Mouse (Mus musculus): ENCODE results near the gene Muc13.

Gene Muc13

DNA sequence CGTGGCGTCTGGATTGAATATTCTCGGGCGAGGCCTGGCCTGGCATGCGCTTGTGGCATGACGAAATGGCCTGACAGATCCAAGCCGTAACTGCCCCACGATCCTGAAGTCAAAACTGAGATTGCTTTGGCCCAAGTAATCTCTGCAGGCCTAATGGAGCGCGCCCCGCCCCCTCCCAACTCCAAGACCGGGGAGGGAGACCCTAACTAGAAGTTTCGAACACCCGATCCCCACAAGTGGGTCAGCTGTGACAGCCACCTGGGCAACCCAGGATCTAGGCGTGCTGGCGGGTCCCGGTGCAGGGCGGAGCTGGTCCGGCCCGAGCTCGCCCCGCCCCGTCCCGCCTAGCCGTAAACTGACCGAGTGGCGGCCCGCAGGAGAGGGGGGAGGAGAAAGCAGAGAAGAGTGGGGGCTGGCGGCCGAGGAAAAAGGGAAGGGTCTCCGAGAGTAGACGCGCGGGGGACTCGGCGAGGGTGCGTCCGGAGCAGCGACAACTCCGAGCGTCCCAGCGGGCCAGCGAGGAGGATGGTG lies 35.5 kb downstream of the Muc13 start, which contains the start of gene Itgb5:
Gene Itgb5, plus strand, starts transcription at position 365 of the 531 bp plus-strand sequence.
- DNase-seq, result peak; percentile 75

DNA sequence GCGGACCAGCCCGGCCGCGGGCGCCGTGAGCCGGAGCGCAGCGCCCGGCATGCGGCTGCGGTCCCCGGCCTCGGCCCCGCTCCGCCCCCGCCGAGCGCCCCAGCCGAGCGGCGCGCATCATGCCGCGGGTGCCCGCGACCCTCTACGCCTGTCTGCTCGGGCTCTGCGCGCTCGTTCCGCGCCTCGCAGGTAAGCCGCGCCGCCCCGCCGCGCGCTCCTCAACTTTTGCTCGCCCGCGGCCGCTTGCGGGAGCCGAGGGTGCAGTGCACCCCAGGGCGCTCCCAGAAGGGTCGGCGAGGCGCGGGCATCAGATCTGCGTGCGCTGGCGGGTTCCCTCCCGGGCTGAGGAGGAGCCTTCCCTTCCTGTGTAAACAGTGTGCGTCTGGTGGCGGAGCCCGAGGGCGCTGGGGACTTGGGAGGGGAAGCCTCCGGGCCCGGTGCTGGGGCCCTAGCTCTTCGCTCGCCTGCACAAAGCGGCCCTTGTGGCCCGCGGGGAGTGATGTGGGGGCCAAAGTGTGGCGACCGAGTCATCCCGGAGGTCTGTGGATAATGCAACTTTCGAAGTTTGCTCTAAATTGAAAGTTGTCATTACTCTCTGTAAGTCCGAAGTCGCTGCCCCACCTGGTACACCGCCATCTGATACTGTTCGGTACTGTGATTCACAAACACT lies 36.1 kb downstream of the Muc13 start:
- peak; percentile 55 for DNase-seq

DNA sequence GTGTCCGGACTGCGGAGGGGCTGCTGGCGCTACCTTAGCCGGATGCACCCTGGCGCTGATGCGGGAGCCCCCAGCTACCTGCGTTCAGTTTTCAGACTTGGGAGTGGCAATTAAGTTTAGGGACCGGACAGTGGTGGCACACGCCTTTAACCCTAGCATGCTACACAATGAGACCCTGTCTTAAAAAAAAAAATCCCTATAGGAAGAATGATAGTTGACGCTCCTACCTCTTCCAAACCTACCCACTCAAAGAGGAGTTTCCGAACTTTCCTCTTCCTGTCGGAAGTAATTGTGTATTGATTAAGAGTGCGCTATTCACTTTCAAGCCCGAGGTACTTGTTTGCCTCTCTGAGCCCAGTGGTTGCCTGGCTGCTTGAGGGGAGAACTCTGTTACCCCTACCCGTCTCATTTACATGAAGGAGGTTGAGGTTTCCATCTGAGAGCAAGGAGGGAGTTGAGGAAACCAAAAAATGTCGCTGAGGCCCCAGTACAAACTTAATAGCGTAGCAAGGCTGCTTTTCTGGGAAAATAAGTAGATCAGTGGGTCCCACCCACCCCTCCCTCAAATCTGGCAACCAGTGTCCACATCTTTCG lies 36.8 kb downstream of the Muc13 start:
- no peak for DNase-seq

DNA sequence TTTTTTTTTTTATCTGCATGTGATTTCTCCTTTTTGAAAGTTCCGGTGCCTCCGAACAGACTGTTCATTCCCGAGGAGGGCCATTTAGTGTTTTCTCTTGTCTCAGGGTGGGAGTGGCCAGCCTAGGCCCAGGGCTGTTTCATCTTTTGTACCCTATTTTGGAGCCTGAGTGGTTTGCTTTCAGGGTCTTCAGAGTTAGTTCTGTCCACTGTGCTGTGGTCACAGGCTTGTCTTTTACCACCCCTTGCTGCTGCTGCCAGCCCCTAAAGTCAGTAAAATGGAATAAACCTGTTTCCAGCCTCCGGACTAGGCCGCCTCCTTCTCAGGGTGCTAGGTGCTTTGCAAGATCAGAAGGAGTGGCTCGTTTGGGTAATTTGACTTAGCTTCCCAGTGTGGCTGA lies 38.2 kb downstream of the Muc13 start:
- no peak for DNase-seq

DNA sequence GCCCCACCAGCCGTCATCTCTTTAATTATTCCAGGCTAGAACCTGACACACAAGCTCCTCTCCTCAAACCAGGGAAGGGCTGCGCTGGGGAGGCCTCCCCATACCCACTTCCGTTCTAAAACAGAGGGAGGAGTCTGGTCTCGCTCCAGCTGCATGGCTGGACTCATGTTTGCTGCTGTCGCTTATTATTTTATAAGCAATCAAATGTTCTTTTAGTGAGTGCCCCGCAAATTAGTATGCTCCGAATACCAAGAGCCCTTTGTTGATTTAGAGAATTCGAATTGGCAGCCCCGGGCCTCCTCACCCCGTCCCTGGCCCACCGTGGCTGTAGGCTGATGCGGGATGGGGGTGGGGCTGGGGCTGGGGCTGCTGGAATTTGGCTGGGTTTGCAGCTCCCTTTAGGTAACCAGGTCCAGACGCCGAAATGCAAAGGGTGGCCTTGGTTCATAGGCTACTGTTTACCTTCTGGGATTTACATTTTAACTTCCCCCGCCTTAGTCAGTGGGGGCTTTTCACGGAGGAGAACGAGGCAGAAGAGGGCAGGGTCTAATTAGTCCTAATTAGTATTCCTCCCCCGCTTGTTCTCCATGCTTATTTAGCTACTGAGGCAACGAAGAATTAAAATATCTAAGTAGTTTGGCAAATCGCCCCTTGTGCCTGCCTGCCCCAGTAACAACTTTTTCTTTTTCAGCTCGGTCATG lies 39.0 kb downstream of the Muc13 start:
- DNase-seq, result no peak

DNA sequence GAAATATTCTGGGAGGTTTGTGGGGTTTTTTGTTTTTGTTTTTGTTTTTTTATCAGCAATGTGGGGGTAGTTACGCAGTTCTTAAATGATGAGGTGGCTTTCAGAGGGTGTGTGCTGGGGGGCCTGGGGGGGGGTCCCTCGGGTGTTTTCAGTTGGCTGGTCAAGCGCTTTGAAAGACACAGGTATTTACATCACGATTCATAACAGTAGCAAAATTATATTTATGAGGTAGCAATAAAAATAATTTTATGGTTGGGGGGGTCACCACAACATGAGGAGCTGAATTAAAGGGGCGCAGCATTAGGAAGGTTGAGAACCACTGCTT lies 39.6 kb downstream of the Muc13 start:
- DNase-seq, result no peak

DNA sequence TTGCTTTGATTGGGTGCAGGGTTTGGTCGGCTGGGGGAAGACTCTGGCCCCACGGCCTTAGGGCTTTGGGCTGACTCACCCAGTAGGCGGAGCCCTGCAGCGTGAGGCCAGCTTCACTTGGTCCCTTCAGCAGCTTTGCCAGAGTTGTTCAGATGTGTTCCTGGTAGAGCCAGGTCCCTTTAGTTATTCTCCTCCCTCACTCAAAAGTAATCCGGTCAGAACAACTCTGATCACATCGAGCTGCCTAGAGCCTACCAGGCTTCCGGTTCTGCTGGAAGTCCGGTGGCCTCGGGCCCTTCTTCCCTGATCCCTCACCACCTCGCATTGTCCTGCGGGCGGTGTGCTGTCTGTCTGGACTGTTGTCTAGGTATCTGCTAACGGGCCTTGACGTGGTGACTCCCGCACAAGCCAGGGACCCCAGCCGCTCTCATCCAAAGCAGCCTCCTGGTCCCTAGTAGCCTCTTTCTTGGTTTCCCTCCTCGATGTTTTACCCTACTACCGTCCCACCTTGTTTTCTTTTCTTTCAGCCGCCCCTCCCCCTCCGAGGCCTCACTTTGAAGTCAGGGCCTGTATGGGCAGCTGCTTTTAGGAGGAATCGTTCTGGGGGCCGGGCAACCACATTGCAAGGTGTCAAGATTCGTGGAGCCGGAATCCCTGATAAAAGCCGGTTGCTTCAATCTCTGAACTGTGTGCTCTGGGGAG lies 40.1 kb downstream of the Muc13 start:
- no peak for DNase-seq

DNA sequence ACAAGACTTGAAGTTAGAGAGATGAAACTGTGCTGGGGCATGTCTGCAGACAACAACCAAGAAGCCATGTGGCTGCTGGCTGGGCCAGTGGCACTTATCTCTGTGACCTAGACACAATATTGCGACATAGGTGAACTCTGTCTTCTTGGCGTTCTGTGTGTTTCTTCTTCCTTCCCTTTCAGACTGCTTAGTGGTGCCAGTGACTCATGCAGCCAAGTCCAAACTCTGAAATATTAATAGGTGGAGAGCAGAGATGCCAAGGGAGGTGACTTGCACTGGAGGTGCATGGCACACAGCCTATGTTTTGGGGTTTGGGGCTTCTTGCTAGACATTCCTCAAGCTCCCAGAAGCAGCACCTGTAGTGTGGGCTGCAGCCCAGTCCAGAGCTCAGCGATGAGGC lies 42.8 kb downstream of the Muc13 start:
- no peak for DNase-seq

DNA sequence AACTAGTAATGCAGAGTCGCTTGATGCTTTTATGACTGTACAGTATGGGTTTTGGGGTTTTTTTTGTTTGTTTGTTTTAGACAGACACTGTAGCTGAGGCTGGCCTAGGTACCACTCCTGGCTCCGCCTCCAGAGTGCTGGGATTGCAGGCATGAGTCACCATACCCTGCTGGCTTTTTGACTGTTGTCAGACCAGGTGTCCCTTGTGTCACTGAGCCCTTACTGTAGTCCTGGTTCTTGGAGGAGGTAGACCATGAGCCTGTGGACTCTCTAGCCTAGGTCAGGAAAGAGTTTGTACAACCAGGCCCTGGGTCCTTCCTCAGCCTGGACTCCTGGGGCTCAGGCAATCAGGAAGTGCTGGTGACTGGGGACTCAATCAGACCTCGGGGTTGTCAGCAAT lies 43.4 kb downstream of the Muc13 start:
- no peak for DNase-seq

DNA sequence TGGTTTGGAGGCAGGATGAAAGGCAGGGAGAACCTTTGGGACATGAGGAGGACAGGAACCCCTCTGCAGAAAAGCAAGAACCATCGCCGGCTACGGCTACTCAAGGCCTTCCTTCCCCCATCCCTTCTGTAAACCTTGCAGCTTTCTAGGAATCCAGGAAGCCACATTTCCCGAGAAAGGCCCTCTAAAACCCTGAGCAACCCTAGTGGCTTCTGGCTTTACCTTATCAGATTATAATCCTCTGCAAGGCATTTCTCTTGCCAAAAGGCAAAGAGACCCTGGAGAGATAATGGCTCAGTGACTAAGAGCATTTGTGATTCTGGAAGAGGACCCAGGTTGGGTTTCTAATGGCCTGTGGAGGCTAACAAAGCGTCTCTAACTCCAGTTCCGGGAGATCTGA lies 46.8 kb downstream of the Muc13 start:
- no peak for DNase-seq

DNA sequence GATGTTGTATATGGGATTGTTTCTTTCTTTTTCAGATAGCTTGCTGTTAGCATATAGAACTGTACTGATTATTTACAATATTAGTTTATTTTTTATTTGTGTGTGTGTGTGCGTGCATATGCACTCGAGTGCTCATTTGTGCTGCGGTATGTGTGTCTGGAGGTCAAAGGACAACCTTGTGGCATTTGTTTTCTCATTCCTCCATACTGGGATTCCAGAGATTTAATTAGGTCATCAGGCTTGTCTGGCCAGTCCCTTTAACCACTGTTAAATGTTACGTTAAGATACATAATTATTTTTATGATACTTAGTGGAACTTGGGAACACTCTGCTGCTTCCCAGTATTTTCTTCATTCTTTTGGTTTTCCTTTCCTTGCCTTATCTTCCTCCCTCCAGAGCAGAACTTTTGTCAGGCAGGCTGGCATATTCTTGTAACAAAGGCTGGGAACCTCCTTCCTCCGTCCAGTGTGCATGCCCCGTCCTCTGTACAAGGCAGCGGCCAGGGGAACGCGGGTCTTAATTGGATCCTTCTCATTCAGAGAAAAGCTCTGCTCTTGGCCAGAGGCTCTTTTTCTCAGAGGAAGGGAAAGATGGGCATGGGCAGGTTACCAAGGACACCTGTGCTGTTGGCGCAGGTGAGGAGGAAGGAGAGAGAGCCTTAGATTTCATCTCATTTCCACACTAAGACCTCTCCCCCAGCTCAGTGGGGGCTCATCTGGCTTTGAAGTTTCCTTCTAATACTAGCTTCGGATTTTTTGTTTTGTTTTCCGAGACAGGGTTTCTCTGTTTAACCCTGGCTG lies 48.4 kb downstream of the Muc13 start:
- no peak for DNase-seq

DNA sequence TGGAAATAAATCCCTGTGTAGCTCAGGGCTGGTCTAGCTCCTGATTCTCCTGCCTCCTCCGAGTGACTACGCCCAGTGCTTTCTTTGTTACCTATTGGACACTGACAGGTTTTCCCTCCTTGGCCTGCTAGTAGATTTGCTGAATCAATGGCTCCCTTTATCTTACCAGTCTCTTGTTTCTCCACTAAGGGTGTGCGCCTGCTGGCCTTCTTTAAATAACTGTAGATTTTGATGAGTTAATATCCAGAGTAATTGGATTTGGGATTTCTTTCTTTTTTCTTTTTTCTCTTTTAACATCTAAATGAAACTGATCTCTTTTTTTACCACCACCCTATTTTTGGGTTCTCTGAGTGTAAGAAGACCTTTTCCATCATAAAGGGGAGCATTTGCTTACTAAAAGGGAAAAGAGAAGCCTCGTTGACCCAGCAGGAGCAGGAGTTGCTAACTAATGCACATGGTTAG lies 50.3 kb downstream of the Muc13 start:
- no peak for DNase-seq

DNA sequence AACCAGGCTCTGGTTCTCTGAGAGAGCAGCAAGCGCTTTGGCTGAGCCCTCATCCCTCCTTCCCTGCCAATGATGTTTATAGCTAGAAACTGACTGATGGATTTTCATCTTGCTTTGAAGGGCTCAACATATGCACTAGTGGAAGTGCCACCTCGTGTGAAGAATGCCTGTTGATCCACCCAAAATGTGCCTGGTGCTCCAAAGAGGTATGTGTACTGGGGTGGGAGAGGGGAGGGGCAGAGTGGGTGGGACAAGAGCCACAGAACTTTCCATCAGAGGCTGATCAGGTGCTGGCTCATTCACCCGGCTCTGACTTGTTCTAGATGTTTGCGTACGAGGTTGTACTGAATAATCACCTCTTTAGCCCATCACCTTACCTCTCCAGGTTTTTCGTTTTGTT lies 51.0 kb downstream of the Muc13 start:
- DNase-seq, result no peak

DNA sequence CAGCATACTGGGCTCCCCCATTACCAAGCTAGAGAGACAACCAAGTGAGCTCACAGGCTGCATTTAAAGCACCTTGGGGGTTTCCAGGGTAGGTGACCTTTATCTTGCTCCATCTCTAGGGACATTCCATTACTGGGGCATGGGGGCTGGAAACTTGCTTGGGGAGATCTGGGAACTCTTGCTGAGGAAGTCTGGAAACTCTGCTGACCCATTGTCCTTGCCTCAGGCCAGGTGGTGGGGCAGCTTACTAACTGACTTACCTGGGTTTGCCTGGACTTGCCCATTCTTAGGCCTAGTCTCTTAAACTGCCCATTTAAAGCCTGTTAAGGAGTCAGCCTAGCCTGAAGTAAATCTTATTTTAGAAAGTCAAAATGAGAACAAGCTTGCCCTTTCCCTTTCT lies 59.4 kb downstream of the Muc13 start:
- DNase-seq, result no peak

DNA sequence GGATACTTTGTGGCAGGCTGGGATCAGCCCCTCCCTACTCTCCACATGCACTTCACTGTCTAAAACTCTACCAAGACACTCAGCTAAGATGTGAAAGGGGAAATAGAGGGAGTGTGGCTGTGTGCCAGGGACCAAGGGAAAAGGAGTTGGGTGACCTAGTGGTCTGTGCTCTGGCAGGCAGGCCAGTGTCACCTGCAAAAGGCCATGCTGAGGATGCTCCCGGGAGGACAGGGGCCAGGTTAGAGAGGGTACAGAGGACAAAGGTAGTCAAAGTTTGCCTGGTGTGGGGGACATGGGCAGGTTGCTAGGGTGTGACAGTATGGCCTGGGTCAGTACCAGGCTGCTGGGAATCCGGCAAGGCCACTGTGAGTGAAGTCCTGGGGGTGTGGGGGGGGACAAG lies 64.9 kb downstream of the Muc13 start:
- DNase-seq, result no peak

DNA sequence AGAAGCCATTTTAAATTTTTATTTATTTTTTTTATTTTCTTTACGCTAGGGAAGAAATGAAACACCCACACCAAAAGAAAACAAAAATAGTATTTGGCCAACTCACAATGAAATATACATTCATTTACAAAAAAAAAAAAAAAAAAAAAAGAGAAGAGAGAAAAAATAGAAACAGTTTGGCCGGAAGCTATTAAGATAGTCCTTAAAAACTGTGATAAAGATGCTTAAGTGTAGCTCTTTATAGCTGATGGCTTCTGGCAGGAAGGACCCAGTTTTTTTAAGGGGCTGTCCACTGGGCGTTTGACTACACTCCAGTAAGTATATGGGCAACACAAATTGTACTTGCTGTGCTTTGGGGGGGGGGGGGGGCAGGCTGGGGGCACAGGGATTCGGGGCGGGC lies 65.5 kb downstream of the Muc13 start:
- no peak for DNase-seq

DNA sequence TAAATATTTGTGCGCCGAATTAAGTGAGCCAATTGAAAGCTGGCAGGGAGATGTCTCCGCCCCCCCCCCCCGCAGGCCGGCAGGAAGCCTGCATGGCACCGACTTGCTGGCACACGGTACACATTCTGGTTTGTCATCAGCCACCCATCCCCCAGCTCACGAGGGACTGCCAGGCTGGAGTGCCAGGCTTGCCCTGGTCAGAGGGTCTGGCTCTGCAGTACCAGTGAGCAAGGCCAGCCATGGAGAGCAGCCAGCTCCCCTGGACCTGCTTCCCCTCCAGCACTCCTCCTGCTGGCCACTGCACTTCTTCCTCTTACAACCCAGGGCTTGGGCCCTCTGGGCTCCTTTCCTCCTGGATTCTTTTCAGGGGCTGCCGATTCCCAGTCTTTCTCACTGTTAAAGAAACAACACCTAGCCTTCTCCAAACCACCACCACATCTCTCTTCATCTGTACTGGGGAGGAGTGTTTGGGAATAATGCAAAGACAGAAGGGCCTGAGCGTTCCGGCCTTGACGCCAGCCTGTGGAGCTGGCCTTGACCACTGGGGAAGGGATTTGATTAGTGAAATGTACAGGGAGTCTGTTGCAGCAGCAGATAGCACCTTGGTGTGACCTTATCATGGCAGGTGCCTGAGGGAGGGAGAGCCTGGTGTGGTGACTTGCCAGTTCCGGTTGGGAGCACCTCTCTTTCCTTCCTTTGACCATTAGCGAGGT lies 66.3 kb downstream of the Muc13 start:
- peak; percentile 92 for DNase-seq

DNA sequence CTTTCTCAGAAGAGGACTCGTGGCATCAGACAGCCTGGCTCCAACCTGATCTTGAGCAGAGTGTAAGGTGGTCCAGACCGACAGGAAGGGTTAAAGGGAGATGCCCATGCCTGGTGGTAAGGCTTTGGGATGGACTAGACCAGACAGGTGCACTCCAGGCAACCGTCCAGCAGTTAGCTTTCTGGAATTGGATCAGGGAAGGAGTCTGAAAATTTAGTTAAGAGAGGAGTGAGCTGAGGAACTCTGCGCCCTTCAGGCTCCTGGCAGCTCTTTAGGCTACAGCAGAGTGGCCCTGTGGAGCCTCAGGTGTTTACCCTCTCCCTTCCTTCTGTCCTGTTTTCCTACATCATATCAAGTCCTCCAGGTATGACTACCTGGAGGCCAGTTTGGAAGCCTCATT lies 68.6 kb downstream of the Muc13 start:
- no peak for DNase-seq

DNA sequence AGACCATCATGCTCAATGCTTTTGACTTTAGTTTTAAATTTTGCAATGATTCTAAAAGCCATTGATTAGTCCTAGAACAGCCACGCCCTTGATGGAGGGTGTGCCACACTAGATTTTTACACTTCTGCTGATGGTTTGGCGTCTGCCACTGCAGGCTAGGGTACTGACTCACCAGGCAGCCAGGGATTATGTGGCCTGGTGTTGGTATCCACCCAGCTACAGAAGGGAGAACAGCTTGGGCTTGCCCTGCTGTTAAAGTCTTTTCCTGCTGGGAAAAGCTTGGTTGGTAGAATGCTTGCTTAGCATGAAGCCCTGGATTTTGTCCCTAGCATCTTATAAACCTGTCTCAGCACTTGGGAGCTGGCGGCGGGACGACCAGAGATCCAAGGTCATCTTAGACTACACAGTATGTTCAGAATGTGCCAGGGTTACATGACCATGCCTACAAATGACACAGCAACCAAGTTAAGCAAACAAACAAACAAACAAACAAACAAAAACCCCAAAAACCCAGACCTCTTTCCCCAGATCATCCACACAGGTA lies 69.4 kb downstream of the Muc13 start:
- no peak for DNase-seq

All from cerebellum, adult 8-10 months (tissue).